Mouse (Mus musculus) liver, embryonic 16.5 days (tissue): ENCODE data around the gene Tada1. TPM values are rescaled to one million over a fixed set of nuclear protein-coding genes. Genes with fewer than 3 reads are reported as not detected.

Experiments used
- ATAC-seq: fragments of 200-750 bp; cut with Nextera tagmentation; 2 replicates; pipeline ENCODE4 v1.8.0; 2017; ENCODE audit warnings: low read depth, mild to moderate bottlenecking, moderate number of reproducible peaks, moderate library complexity
- H3K27ac ChIP-seq: fragments of 300-500 bp; sonication (generic); 2 replicates; pipeline ENCODE4 v1.5.1; 2014; ENCODE audit warnings: mild to moderate bottlenecking, low read length
- H3K27me3 ChIP-seq: fragments of 300-500 bp; sonication (generic); 2 replicates; pipeline ENCODE4 v1.6.1; 2014; ENCODE audit warnings: low read depth, low read length, mixed read lengths; ENCODE audit not compliant: control insufficient read depth, insufficient read depth
- H3K36me3 ChIP-seq: fragments of 300-500 bp; sonication (generic); 2 replicates; pipeline ENCODE4 v1.6.1; 2014; ENCODE audit warnings: mild to moderate bottlenecking; ENCODE audit not compliant: control insufficient read depth, insufficient read depth
- H3K4me1 ChIP-seq: fragments of 300-500 bp; sonication (generic); 2 replicates; pipeline ENCODE4 v1.6.1; 2014; ENCODE audit warnings: low read depth, low read length, mixed read lengths; ENCODE audit not compliant: control insufficient read depth
- H3K4me2 ChIP-seq: fragments of 300-500 bp; sonication (generic); 2 replicates; pipeline ENCODE4 v1.6.1; 2014; ENCODE audit warnings: low read depth, low read length, mixed read lengths
- H3K4me3 ChIP-seq: fragments of 300-500 bp; sonication (generic); 2 replicates; pipeline ENCODE4 v1.5.1; 2014; ENCODE audit warnings: low read depth, mild to moderate bottlenecking, low read length
- H3K9ac ChIP-seq: fragments of 300-500 bp; sonication (generic); 2 replicates; pipeline ENCODE4 v1.6.1; 2014; ENCODE audit warnings: low read depth, low read length
- H3K9me3 ChIP-seq: fragments of 300-500 bp; sonication (generic); replicated peaks from 2 replicates; pipeline ENCODE4 v1.6.1; 2016; ENCODE audit warnings: low read length; ENCODE audit not compliant: control insufficient read depth
- WGBS: fragments of 180-500 bp; shearing (Covaris S2); extraction: QIAGEN DNeasy Blood & Tissue Kit; methylation state at CpG from one replicate; pipeline ENCODE4 v1.1.7; 2014; ENCODE audit not compliant: insufficient replicate concordance; 5-methylcytosine and 5-hydroxymethylcytosine counted together
- polyA plus RNA-seq: library from polyadenylated mRNA; unstranded; fragments of >200 nt; fragmentation: Nextera tagmentation; extraction: Ambion mirVana; gene quantifications from 2 replicates; pipeline ENCODE4 v1.2.1, GENCODE M21; 2015

The Tada1 gene
- polyA plus RNA-seq, 1 experiment from 2014 or later, result 16.7 TPM

DNA sequence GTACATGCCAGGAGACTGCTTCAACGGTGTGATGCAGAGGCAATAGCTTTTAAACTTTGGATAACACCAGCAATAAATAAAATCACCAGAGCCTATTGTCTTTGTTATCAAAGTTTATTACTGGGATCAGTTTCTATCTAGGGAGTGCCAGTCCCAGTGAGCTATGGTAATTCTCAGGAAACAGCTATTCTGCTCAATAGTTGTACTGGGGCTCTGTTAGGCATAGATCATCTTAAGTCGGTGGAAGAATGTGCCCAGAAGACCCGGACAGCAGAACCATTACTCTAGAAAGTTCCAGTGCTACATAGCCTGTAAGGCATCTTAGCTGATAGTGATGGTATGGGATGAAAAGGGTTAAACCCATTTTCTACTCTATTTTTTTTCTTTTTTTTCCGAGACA, 15.9 kb downstream of the Tada1 start:
- ATAC-seq, result no peak
- Histone ChIP-seq H3K36me3 (peaks cover 14% of the 10 kb centered on the region), H3K9ac (no peak overlapping the region), H3K4me3 (no peak overlapping the region), H3K9me3 (no peaks in the 10 kb centered on the region), H3K27me3 (no peaks in the 10 kb centered on the region), H3K4me2 (no peak overlapping the region), H3K27ac (no peak overlapping the region), H3K4me1 (no peaks in the 10 kb centered on the region)
- WGBS, result 51% methylated on average over 4 of the region's 4 CpGs

DNA sequence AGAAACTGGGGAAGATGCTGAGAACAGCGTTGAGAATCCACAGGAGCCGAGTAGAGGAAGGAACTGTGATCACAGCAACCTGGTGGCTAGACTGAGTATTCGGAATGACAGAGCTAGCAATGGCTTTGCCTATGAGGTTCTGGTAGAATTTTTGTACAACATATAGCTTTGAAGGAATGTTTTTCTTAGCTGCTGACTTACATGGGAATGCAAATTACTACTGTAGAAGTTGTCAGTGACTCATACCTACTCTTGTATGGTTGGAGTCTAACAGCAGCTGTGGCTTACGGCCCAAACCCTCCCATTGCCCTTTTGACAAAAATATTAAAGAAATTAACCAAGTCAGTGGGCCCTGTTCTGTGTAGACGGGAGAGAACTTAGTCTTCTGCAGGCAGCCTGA, 16.8 kb downstream of the Tada1 start:
- Histone ChIP-seq H3K27ac (no peak overlapping the region), H3K9me3 (no peaks in the 10 kb centered on the region), H3K4me3 (no peak overlapping the region), H3K36me3 (peaks cover 13% of the 10 kb centered on the region), H3K4me2 (no peak overlapping the region), H3K27me3 (no peaks in the 10 kb centered on the region), H3K9ac (no peak overlapping the region), H3K4me1 (no peaks in the 10 kb centered on the region)
- 69% methylated on average over 5 of the region's 5 CpGs for WGBS
- no peak for ATAC-seq

DNA sequence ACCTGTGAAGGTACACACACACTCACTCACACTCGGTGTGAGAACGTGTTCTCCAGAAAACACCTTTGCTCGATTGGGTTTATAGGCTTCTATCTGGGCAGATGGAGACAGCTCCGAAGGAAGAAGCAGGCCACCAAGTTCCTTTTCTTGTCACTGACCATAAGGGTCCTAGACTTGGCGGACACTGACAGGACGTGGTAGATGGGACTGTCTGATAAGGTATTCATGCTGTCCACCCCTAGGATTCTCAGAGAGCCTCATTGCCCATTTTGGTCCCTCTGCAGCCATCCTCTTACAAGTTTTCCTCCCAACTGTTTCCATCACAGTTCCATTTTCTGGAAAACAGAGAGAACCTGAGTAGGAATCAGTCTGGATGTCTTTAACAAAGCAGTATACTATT, 17.5 kb downstream of the Tada1 start:
- no peak overlapping the region for H3K9ac ChIP-seq
- H3K9me3 ChIP-seq, result no peaks in the 10 kb centered on the region
- WGBS, result 75% methylated on average over 6 of the region's 6 CpGs
- peaks cover 9% of the 10 kb centered on the region for H3K36me3 ChIP-seq
- H3K4me2 ChIP-seq, result no peak overlapping the region
- H3K27ac ChIP-seq, result no peak overlapping the region
- no peak overlapping the region for H3K4me3 ChIP-seq
- H3K4me1 ChIP-seq, result no peaks in the 10 kb centered on the region
- ATAC-seq, result no peak
- H3K27me3 ChIP-seq, result no peaks in the 10 kb centered on the region

DNA sequence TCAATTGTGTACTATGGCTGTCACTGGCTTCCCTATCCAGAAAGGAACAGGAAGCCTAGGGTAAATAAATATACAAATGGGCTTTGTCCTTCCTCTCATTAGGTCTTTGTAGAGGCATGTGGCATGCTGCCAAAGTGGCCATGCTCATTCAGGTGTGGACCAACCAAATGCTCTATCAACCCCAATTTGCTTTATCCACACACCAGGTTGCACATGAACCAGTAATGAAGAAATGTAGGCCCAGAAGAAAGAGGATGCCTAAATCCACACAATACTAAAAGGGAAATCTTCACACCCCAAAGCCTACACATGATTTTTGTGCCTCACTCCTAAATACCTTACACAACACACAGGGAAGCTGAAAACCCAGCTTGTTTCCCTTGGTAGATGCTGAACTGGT, 22.6 kb downstream of the Tada1 start:
- Histone ChIP-seq H3K9ac (no peak overlapping the region), H3K36me3 (0 out of 2 replicates have a peak, but pooled peaks cover 2% of the 10 kb centered on the region), H3K4me2 (no peak overlapping the region), H3K4me3 (no peak overlapping the region), H3K27ac (no peak overlapping the region), H3K4me1 (no peaks in the 10 kb centered on the region), H3K9me3 (no peaks in the 10 kb centered on the region), H3K27me3 (no peaks in the 10 kb centered on the region)
- ATAC-seq, result no peak

DNA sequence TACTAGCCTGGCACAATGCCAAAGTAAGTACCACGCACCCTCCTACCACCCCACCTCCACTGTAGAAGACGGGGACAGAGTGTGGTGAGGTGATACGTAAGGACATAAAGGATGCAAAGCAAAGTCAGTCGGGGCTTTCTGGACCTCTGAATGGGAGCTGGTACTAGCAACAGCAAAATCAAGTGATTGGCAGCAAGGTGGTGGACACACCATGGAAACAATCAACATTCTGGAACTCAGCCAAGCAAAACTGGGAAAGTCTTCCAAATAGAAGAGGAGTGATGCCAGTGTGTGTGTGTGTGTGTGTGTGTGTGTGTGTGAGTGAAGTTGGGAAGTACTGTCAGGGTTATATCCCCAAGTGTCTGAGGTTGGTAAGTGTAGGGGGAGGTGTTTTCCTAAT, 23.1 kb downstream of the Tada1 start:
- 67% methylated on average over 4 of the region's 4 CpGs for WGBS
- no peak overlapping the region for H3K4me2 ChIP-seq
- no peak overlapping the region for H3K27ac ChIP-seq
- no peaks in the 10 kb centered on the region for H3K4me1 ChIP-seq
- H3K27me3 ChIP-seq, result no peaks in the 10 kb centered on the region
- ATAC-seq, result no peak
- H3K9ac ChIP-seq, result no peak overlapping the region
- no peaks in the 10 kb centered on the region for H3K9me3 ChIP-seq
- H3K36me3 ChIP-seq, result 0 out of 2 replicates have a peak, but pooled peaks cover 2% of the 10 kb centered on the region
- no peak overlapping the region for H3K4me3 ChIP-seq

DNA sequence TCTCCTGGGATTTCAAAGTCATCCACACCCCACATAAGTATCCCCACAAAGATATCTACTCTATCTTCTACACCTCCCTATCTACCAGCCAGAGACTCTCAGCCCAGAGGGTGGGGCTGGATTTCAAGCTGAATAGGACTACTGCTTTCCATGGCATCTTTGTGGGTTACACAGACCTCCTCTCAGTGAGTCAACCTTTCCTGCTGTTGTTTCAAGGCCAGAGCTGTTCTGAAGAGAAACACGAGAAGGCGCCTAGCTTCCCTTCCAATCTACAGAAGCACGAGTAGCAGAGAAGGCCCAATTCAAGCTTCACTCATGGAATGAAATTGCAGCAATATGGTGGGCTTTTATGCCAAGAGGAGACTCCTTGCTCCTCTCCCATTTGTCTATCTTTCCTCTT, 24.9 kb downstream of the Tada1 start:
- Histone ChIP-seq H3K4me3 (no peak overlapping the region), H3K9me3 (no peaks in the 10 kb centered on the region), H3K9ac (no peak overlapping the region), H3K4me1 (peaks cover under 1% of the 10 kb centered on the region; the same call in 1 of the 2 replicates), H3K4me2 (no peak overlapping the region), H3K27ac (no peak overlapping the region), H3K27me3 (no peaks in the 10 kb centered on the region), H3K36me3 (no peaks in the 10 kb centered on the region)
- no peak for ATAC-seq
- WGBS, result 66% methylated on average over 3 of the region's 3 CpGs

DNA sequence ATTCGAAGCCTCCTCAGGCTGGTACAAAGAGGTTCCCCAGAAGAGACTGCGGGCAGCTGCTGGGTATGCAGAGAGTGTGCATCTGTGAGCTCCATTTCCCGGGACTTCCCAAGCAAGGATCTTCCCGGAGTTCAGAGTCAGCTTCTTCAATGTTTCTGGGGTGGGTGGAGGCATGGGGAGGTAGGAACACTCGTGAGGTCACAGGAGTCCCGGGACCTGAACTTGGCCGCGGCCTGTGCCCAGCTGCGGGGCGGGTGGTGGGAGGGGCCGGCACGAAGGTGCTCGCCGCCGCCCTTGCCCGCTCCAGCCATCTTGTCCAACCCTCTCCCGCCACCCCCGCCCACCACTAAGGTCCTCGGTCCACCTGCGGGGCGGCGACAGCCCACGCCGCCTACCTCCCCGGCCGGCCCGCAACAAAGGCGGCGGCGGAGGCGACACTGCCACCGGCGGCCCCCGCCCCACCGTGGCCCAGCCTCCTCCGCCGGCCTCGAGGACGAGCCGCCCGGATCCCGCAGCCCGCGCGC, 30.3 kb downstream of the Tada1 start:
- WGBS, result 4% methylated on average over 23 of the region's 45 CpGs
- H3K27me3 ChIP-seq, result no peaks in the 10 kb centered on the region
- no peaks in the 10 kb centered on the region for H3K36me3 ChIP-seq
- peak; percentile 68 for ATAC-seq
- H3K9ac ChIP-seq, result peak overlapping the region; percentile 59
- peak overlapping the region; percentile 65 for H3K4me3 ChIP-seq
- peak overlapping the region; percentile 95 for H3K4me2 ChIP-seq
- no peaks in the 10 kb centered on the region for H3K9me3 ChIP-seq
- no peak overlapping the region for H3K27ac ChIP-seq
- H3K4me1 ChIP-seq, result peaks cover 12% of the 10 kb centered on the region

DNA sequence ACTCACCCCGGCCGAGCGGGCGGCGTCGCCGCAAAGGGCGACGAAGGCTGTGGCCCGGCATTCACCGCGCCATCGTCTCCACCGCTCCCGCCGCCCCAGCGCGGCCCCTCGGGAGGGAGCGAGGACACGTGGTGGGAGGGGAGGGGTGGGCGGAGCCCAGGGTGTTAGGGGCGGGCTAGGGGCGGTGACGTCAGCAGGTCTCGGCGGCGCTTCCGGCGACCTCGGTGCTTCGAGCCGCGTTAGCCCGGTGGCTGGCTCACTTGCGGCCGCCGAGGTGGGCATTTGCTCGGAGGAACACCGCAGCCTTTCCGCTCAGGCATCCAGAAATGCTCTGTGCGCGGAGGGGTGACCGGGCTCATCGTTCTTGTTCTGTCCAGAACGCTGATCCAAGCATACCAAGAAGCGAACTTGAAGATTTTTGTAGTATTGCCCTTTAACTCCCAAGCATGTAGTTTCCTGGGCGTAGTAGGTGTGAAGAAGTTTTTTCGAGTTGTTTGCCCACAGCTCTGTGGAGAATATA, 30.9 kb downstream of the Tada1 start, which contains the start of gene Pogk:
Gene Pogk, minus strand, starts transcription at position 163 of the 520 bp plus-strand sequence.
- H3K4me3 ChIP-seq, result peak within 1 kb of the TSS; percentile 65
- no peaks in the 10 kb centered on the region for H3K36me3 ChIP-seq
- H3K4me1 ChIP-seq, result peaks cover 12% of the 10 kb centered on the region
- ATAC-seq, result peak; percentile 90
- WGBS, result 3% methylated on average over 46 of the region's 49 CpGs
- H3K9me3 ChIP-seq, result no peaks in the 10 kb centered on the region
- no peak within 1 kb of the TSS for H3K27ac ChIP-seq
- H3K27me3 ChIP-seq, result no peaks in the 10 kb centered on the region
- H3K9ac ChIP-seq, result peak within 1 kb of the TSS; percentile 59
- peak within 1 kb of the TSS; percentile 95 for H3K4me2 ChIP-seq

DNA sequence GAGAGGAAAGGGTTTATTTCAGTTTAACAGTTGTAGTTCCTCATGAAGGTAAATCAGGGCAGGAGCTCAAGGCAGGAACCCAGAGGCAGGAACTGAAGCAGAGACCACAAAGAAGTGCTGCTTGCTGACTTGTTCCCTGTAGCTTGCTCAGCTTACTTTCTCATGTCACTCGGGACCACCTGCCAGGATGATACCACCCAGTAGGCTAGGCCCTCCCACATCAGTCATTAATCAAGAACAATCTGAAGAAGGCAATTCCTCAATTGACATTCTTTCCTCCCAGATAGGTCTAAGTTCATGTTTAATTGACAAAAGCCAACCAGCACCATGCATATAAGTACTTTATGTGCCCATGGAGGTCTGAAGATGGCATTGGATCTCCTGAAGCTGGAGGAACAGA, 32.6 kb downstream of the Tada1 start:
- H3K27ac ChIP-seq, result no peak overlapping the region
- ATAC-seq, result no peak
- 84% methylated on average over 1 of the region's 1 CpGs for WGBS
- no peaks in the 10 kb centered on the region for H3K36me3 ChIP-seq
- no peaks in the 10 kb centered on the region for H3K9me3 ChIP-seq
- H3K4me3 ChIP-seq, result no peak overlapping the region
- H3K4me2 ChIP-seq, result no peak overlapping the region
- H3K9ac ChIP-seq, result no peak overlapping the region
- H3K4me1 ChIP-seq, result peaks cover 12% of the 10 kb centered on the region
- no peaks in the 10 kb centered on the region for H3K27me3 ChIP-seq
